In genomic region chr7:121033856-121034652, GRCm38 (mm10) we compare ENCODE assay signal across 8 mouse cellular contexts. TPM values are rescaled to one million over a fixed set of nuclear protein-coding genes. Genes with fewer than 3 reads are reported as not detected.
DNase-seq lines count a peak whose midpoint lies in the region; ATAC-seq lines count a peak whose summit lies in the region.

Gene Mettl9 (plus strand): TSS chr7:121034445.

- peak within 1 kb of the TSS; percentile 96 for H3K4me3 ChIP-seq in hindbrain, embryonic 16.5 days (ENCODE audit: low read length)
- peak within 1 kb of the TSS; percentile 75 for H3K4me3 ChIP-seq in macrophage (ENCODE audit: inconsistent target)

- peak within 1 kb of the TSS; percentile 99 for H3K9ac ChIP-seq in hindbrain, embryonic 16.5 days (ENCODE audit: low read depth, low read length)

- peak; percentile 93 for DNase-seq in T-cell, adult 2 months (ENCODE audit: low spot score)
- peak; percentile 93 to 94 for DNase-seq in cerebellum, postnatal 36 days
- DNase-seq in gastrocnemius, adult 18-20 months (ENCODE audit: low spot score): peak; percentile 92
- DNase-seq in left cerebral cortex, adult 18-20 months (ENCODE audit: low spot score in 2 of 2): peak; percentile 91
- peak; percentile 93 for DNase-seq in right cerebral cortex, adult 18-20 months
- DNase-seq in urinary bladder, postnatal 10 days (ENCODE audit: low spot score): peak; percentile 86

- H3K9me3 ChIP-seq in hindbrain, embryonic 16.5 days (ENCODE audit: control insufficient read depth, low read length): no peaks in the 10 kb centered on the region

- H3K79me2 ChIP-seq in macrophage (ENCODE audit: inconsistent target): peaks cover 39% of the 10 kb centered on the region

- peaks cover 2% of the 10 kb centered on the region for H3K27me3 ChIP-seq in hindbrain, embryonic 16.5 days (replicated peaks; ENCODE audit: control insufficient read depth, insufficient read depth, low read length)

- peak within 1 kb of the TSS; percentile 75 for H3K4me2 ChIP-seq in hindbrain, embryonic 16.5 days (ENCODE audit: low read length)

- no peaks in the 10 kb centered on the region for H3K36me3 ChIP-seq in hindbrain, embryonic 16.5 days (ENCODE audit: control insufficient read depth, insufficient read depth, low read length)
- H3K36me3 ChIP-seq in macrophage (ENCODE audit: inconsistent target): no peaks in the 10 kb centered on the region

- 2% methylated on average over 42 of the region's 43 CpGs for WGBS in hindbrain, embryonic 16.5 days
- WGBS in macrophage (ENCODE audit: missing documents): 8% methylated on average over 33 of the region's 43 CpGs

- peak within 1 kb of the TSS; percentile 99 for H3K27ac ChIP-seq in hindbrain, embryonic 16.5 days (ENCODE audit: low read depth, low read length)
- H3K27ac ChIP-seq in macrophage: peak within 1 kb of the TSS; percentile 80

- ATAC-seq in hindbrain, embryonic 16.5 days: peak; percentile 98

- H3K4me1 ChIP-seq in hindbrain, embryonic 16.5 days (ENCODE audit: control insufficient read depth, insufficient read depth, low read depth, low read length): peaks cover 23% of the 10 kb centered on the region

RNA-seq across cellular contexts. Expression of gene Mettl9, which starts in this region (rescaled TPM):
- total RNA-seq in gastrocnemius, adult 18-20 months (2021): 10 to 100 TPM; 21.2 to 22.5 TPM
- polyA plus RNA-seq in hindbrain, embryonic 16.5 days (2015; fragmentation: Nextera tagmentation; extraction: Ambion mirVana): 167 and 175 TPM in 2 replicates
- total RNA-seq in left cerebral cortex, adult 18-20 months (2021): 100 to 1,000 TPM in 1 of 2 experiments, 10 to 100 TPM in 1; 97.5 to 106 TPM
- 10 to 100 TPM in 24 of 26 experiments, 1 to 10 TPM in 2; 8.0 to 55.7 (median 22.6) TPM for total RNA-seq in macrophage (2018; cell fraction: chromatin; rRNA removed)
- total RNA-seq in macrophage (2018; cell fraction: cytosol; rRNA removed): 10 to 100 TPM; 38.6 to 58.8 (median 49.2) TPM
- 10 to 100 TPM; 16.2 to 42.6 (median 28.0) TPM for total RNA-seq in macrophage (2018; cell fraction: nucleus; rRNA removed)
- 35.8 to 44.5 TPM (median 41.0 TPM) in 3 replicates for polyA plus RNA-seq in macrophage (2018)

Comparison
In these comparisons a context has a peak if more than half of its experiments do, and no peak if none do; other contexts are left out.
1. Peak in every context shown above with its lines: DNase-seq, ATAC-seq, H3K4me3 ChIP-seq and H3K27ac ChIP-seq.
2. RNA of gene Mettl9 (total RNA-seq): 97.5 to 106 TPM in left cerebral cortex, adult 18-20 months; 21.2 to 22.5 TPM in gastrocnemius, adult 18-20 months; every median in the first group is over 4 times any median in the second.